Mouse (Mus musculus) telencephalon, adult 2 months (tissue): Measurements from ENCODE around the gene Smg9.
A peak's percentile ranks its signal among the peaks of the same experiment; 100 is the strongest.

Experiments
- DNase-seq: peaks from one replicate; pipeline ENCODE4 v3.0.0-alpha.2; 2011; ENCODE audit warnings: low read depth, low spot score

The Smg9 gene

GRCm38 (mm10) chr7:24399256-24400081 is at the start of gene Smg9:
Gene Smg9 (plus strand): TSS chr7:24399619.
- peak; percentile 98 for DNase-seq

- no peak for DNase-seq
Observed at GRCm38 (mm10) chr7:24355646-24356045, 43.8 kb upstream of the Smg9 start.

- no peak for DNase-seq
Observed at GRCm38 (mm10) chr7:24356081-24356480, 43.3 kb upstream of the Smg9 start.

- DNase-seq: no peak
Observed at GRCm38 (mm10) chr7:24357899-24358298, 41.5 kb upstream of the Smg9 start.

- DNase-seq: no peak
Observed at GRCm38 (mm10) chr7:24359269-24359668, 40.1 kb upstream of the Smg9 start.

GRCm38 (mm10) chr7:24361001-24361400 is 38.4 kb upstream of the Smg9 start:
- no peak for DNase-seq

- DNase-seq: no peak
Observed at GRCm38 (mm10) chr7:24363228-24363627, 36.2 kb upstream of the Smg9 start.

- DNase-seq: peak; percentile 60
Observed at GRCm38 (mm10) chr7:24364827-24365226, 34.6 kb upstream of the Smg9 start.

GRCm38 (mm10) chr7:24365258-24366014 is 34.0 kb upstream of the Smg9 start:
- DNase-seq: no peak

GRCm38 (mm10) chr7:24366716-24367632 is 32.4 kb upstream of the Smg9 start:
- no peak for DNase-seq

GRCm38 (mm10) chr7:24368226-24368625 is 31.2 kb upstream of the Smg9 start:
- DNase-seq: no peak

- no peak for DNase-seq
Observed at GRCm38 (mm10) chr7:24368946-24369345, 30.5 kb upstream of the Smg9 start.

- no peak for DNase-seq
Observed at GRCm38 (mm10) chr7:24369731-24370541, 29.5 kb upstream of the Smg9 start, which contains the start of gene Kcnn4. Gene Kcnn4 (plus strand): TSS chr7:24370263.

- DNase-seq: no peak
Observed at GRCm38 (mm10) chr7:24371012-24371808, 28.2 kb upstream of the Smg9 start.

- DNase-seq: no peak
Observed at GRCm38 (mm10) chr7:24371809-24372145, 27.6 kb upstream of the Smg9 start.

- no peak for DNase-seq
Observed at GRCm38 (mm10) chr7:24372300-24372699, 27.1 kb upstream of the Smg9 start.

- DNase-seq: no peak
Observed at GRCm38 (mm10) chr7:24372786-24373185, 26.6 kb upstream of the Smg9 start.

- DNase-seq: no peak
Observed at GRCm38 (mm10) chr7:24373538-24374379, 25.7 kb upstream of the Smg9 start.

- no peak for DNase-seq
Observed at GRCm38 (mm10) chr7:24376456-24376855, 23.0 kb upstream of the Smg9 start.
